Mouse (Mus musculus): ENCODE results near the gene Gpcpd1.

GRCm38 (mm10) chr2:132584191-132584590 is 3.3 kb downstream of the Gpcpd1 start:
- no peak for TF ChIP-seq CTCF (conservative IDR thresholded peaks at IDR 0.05; ENCODE audit: low read length)
- no peak for TF ChIP-seq POU5F1 (IDR thresholded peaks at IDR 0.05; ENCODE audit: borderline replicate concordance, low read length)
- TF ChIP-seq NANOG (IDR thresholded peaks at IDR 0.05; ENCODE audit: borderline replicate concordance, low read length), result no peak
